Mouse (Mus musculus): ENCODE measurements around the gene Nmnat1. TPM values are rescaled to one million over a fixed set of nuclear protein-coding genes. Genes with fewer than 3 reads are reported as not detected.
"Not testable (repeated sequence)": the region's sequence is repeated elsewhere in the genome, so short reads cannot be mapped to it uniquely, and the experiment has no call there.

Gene Nmnat1
- polyA plus RNA-seq, 1 experiment, result 20.2 TPM

- Histone ChIP-seq H3K27ac (replicated peaks; ENCODE audit: low read depth, low read length) (no peak overlapping the region; the same call in 1 of the 2 replicates), H3K4me3 (ENCODE audit: insufficient read depth, low read depth, low read length) (no peak overlapping the region), H3K4me1 (ENCODE audit: control insufficient read depth, insufficient read depth, insufficient read length, low read length) (peaks cover 28% of the 10 kb centered on the region)
Measured at GRCm38 (mm10) chr4:149462305-149462971, 22.6 kb downstream of the Nmnat1 start.

- peak overlapping the region; percentile 27; the same call in 1 of the 2 replicates for H3K27ac ChIP-seq (replicated peaks; ENCODE audit: low read depth, low read length)
- peaks cover 30% of the 10 kb centered on the region for H3K4me1 ChIP-seq (ENCODE audit: control insufficient read depth, insufficient read depth, insufficient read length, low read length)
- H3K4me3 ChIP-seq (ENCODE audit: insufficient read depth, low read depth, low read length), result no peak overlapping the region
Measured at GRCm38 (mm10) chr4:149461579-149462304, 23.3 kb downstream of the Nmnat1 start.

DNA sequence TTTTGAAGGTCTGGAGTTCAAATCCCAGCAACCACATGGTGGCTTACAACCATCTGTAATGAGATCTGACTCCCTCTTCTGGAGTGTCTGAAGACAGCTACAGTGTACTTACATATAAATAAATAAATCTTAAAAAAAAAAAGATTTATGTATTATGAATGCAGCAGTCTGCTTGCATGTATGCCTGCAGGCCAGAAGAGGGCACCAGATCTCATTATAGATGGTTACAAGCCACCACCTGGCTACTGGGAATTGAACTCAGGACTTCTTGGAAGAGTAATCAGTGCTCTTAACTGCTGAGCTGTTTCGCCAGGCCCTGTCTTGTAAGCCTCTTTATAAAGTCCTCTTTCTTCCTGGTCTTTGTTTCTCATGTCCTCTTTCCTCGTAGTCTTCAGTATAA is 24.5 kb downstream of the Nmnat1 start:
- H3K27ac ChIP-seq (replicated peaks; ENCODE audit: low read depth, low read length); H3K4me3 ChIP-seq (ENCODE audit: insufficient read depth, low read depth, low read length): not testable (repeated sequence)
- peaks cover 37% of the 10 kb centered on the region for H3K4me1 ChIP-seq (ENCODE audit: control insufficient read depth, insufficient read depth, insufficient read length, low read length)

DNA sequence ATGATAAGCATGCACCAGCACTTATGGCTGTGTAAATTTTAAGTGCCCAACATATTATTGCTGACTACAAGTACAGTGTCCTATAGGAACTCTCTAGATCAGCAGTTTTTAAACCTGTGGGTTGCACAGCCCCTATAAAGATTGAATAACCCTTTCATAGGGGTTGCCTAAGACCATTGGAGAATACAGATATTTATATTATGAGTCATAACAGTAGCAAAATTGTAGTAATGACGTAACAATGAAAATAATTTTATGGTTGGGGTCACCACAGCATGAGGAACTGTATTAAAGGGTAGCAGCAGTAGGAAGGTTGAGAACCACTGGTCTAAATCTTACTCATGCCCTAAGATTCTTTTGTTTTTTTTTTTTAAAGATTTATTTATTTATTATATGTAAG is 25.6 kb downstream of the Nmnat1 start:
- Histone ChIP-seq H3K4me1 (ENCODE audit: control insufficient read depth, insufficient read depth, insufficient read length, low read length) (peaks cover 38% of the 10 kb centered on the region), H3K4me3 (ENCODE audit: insufficient read depth, low read depth, low read length) (no peak overlapping the region), H3K27ac (replicated peaks; ENCODE audit: low read depth, low read length) (no peak overlapping the region)

GRCm38 (mm10) chr4:149458526-149458925 is 26.5 kb downstream of the Nmnat1 start:
- H3K27ac ChIP-seq (replicated peaks; ENCODE audit: low read depth, low read length), result peak overlapping the region; percentile 99
- H3K4me3 ChIP-seq (ENCODE audit: insufficient read depth, low read depth, low read length), result no peak overlapping the region
- H3K4me1 ChIP-seq (ENCODE audit: control insufficient read depth, insufficient read depth, insufficient read length, low read length), result peaks cover 37% of the 10 kb centered on the region

GRCm38 (mm10) chr4:149457831-149458430 is 27.1 kb downstream of the Nmnat1 start:
- Histone ChIP-seq H3K4me3 (ENCODE audit: insufficient read depth, low read depth, low read length) (peak overlapping the region; percentile 30), H3K4me1 (ENCODE audit: control insufficient read depth, insufficient read depth, insufficient read length, low read length) (peaks cover 36% of the 10 kb centered on the region), H3K27ac (replicated peaks; ENCODE audit: low read depth, low read length) (peak overlapping the region; percentile 99)

DNA sequence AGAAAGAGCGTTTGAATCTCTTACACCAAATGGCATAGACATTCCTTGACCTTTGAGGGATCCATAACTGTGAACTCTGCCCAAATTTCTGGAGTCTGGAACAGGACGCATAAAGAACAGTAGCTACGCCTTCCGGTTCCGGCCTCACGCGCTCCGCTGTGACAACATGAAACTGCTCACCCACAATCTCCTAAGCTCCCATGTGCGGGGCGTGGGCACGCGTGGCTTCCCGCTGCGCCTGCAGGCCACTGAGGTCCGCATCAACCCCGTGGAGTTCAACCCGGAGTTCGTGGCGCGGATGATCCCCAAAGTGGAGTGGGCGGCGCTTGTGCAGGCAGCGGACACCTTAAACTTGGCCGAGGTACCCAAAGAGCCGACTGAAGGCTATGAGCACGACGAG is 27.8 kb downstream of the Nmnat1 start:
- Histone ChIP-seq H3K27ac (replicated peaks; ENCODE audit: low read depth, low read length) (peak overlapping the region; percentile 98), H3K4me3 (ENCODE audit: insufficient read depth, low read depth, low read length) (peak overlapping the region; percentile 34), H3K4me1 (ENCODE audit: control insufficient read depth, insufficient read depth, insufficient read length, low read length) (peaks cover 30% of the 10 kb centered on the region)

DNA sequence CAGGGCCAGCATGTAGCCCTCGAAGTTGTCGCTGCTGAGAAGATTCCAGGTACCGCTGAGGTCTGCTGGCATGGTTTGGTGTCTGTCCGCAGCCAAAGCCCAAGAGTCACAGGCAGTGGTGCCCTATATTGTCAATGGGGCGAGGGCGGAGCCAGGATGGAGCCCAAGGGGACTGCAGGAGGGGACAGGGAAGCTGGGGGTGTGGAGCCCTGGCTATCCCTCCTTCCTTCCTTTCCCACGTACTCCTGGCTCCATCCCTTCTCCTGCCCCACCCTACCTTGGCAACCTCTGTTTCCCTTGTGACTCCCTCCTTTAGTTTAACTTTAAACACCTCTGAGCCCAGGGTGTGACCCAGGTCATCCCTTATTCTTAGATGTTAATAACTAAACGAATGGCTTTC is 30.1 kb downstream of the Nmnat1 start, which contains the start of gene Rbp7:
Gene Rbp7 (minus strand): TSS at position 100 of the 400 bp plus-strand sequence.
- Histone ChIP-seq H3K27ac (replicated peaks; ENCODE audit: low read depth, low read length) (peak within 1 kb of the TSS; percentile 82), H3K4me3 (ENCODE audit: insufficient read depth, low read depth, low read length) (peak within 1 kb of the TSS; percentile 49), H3K4me1 (ENCODE audit: control insufficient read depth, insufficient read depth, insufficient read length, low read length) (peaks cover 24% of the 10 kb centered on the region)

DNA sequence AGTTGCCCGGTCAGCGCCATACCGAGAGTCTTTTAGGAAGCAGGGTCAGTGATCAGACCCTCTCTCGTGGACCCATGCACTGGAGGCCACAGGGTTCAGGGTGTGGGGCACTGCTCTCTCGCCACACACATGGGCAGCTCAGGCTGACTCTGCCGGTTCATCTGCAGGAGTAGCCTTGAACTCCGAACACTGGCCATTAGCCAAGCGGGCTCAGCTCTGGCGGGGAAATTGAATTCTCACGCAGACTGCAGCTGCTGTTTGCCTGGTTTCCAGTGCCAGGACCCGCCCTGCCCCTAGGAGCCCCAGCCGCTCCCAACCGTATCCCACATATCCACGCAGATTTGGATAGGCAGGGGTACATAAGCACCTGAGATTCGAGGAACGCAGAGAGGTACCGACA is 30.7 kb downstream of the Nmnat1 start:
- peaks cover 24% of the 10 kb centered on the region for H3K4me1 ChIP-seq (ENCODE audit: control insufficient read depth, insufficient read depth, insufficient read length, low read length)
- peak overlapping the region; percentile 49 for H3K4me3 ChIP-seq (ENCODE audit: insufficient read depth, low read depth, low read length)
- H3K27ac ChIP-seq (replicated peaks; ENCODE audit: low read depth, low read length), result peak overlapping the region; percentile 82

DNA sequence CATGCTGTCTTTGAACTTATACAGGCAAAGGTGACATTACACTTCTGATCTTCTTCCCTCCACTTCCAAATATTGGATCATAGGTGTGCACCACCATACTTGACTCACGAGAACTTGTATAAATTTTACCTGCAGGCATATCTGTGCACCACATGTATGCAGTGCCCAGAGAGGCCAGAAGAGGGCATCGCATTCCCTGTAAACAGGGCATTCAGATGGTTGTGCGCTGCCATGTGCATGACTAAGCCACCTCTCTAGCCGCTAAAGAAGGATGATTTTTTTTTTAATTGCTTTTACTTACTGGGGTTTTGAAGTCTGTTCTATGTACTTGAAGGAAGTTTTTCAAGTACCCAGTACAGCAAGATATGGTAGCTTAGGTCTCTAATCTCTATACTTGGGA is 31.3 kb downstream of the Nmnat1 start:
- no peak overlapping the region for H3K27ac ChIP-seq (replicated peaks; ENCODE audit: low read depth, low read length)
- peak overlapping the region; percentile 49 for H3K4me3 ChIP-seq (ENCODE audit: insufficient read depth, low read depth, low read length)
- peaks cover 19% of the 10 kb centered on the region for H3K4me1 ChIP-seq (ENCODE audit: control insufficient read depth, insufficient read depth, insufficient read length, low read length)

- no peak overlapping the region for H3K27ac ChIP-seq (replicated peaks; ENCODE audit: low read depth, low read length)
- H3K4me3 ChIP-seq (ENCODE audit: insufficient read depth, low read depth, low read length), result no peak overlapping the region
- peaks cover 4% of the 10 kb centered on the region for H3K4me1 ChIP-seq (ENCODE audit: control insufficient read depth, insufficient read depth, insufficient read length, low read length)
Measured at GRCm38 (mm10) chr4:149450636-149451035, 34.4 kb downstream of the Nmnat1 start.

- 0 out of 2 replicates have a peak overlapping the region, but pooled peaks have one; percentile 8 for H3K27ac ChIP-seq (replicated peaks; ENCODE audit: low read depth, low read length)
- no peak overlapping the region for H3K4me3 ChIP-seq (ENCODE audit: insufficient read depth, low read depth, low read length)
- H3K4me1 ChIP-seq (ENCODE audit: control insufficient read depth, insufficient read depth, insufficient read length, low read length), result peaks cover 4% of the 10 kb centered on the region
Measured at GRCm38 (mm10) chr4:149446309-149446708, 38.7 kb downstream of the Nmnat1 start.

DNA sequence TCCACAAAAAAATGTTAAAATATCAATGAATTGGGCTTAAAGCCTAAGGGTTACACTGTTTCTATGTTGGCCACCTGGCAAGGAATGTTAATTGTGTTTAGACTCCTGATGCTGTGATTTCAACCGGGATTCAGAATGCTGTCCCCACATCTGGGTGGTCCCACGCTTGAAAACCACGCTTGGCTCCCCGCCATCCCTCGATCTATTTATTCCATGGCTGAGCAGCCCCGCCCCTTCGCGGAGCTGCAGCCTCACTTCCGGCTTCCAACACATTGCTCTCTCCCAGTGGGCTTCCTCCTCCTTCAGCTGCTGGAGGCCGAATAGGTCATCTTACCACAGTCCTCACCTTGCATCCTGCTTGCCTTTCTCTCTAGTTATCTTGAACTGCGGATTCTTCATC is 39.1 kb downstream of the Nmnat1 start:
- no peak overlapping the region for H3K4me3 ChIP-seq (ENCODE audit: insufficient read depth, low read depth, low read length)
- H3K4me1 ChIP-seq (ENCODE audit: control insufficient read depth, insufficient read depth, insufficient read length, low read length), result peaks cover 4% of the 10 kb centered on the region
- H3K27ac ChIP-seq (replicated peaks; ENCODE audit: low read depth, low read length), result 0 out of 2 replicates have a peak overlapping the region, but pooled peaks have one; percentile 8

- Histone ChIP-seq H3K4me1 (ENCODE audit: control insufficient read depth, insufficient read depth, insufficient read length, low read length) (peaks cover 2% of the 10 kb centered on the region; the same call in 1 of the 2 replicates), H3K27ac (replicated peaks; ENCODE audit: low read depth, low read length) (peak overlapping the region; percentile 51), H3K4me3 (ENCODE audit: insufficient read depth, low read depth, low read length) (peak overlapping the region; percentile 41)
Measured at GRCm38 (mm10) chr4:149444964-149445701, 39.9 kb downstream of the Nmnat1 start.

DNA sequence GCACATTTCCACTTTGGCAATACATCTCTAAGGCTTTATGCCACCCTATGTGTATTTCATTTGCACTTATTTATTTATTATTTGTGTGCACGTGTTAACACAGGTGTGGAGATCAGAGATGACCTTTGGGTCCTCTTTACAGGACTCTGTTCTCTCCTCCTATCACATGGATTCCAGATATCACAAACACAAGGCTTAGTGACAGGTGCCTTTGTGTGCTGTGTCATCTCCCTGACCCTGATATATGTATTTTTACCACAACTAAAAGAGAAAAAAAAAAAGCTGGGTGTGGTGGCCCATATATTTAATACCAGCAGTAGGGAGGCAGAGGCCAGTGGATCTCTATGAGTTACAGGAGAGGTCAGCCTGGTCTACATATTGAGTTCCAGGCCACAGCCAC is 40.5 kb downstream of the Nmnat1 start:
- H3K4me1 ChIP-seq (ENCODE audit: control insufficient read depth, insufficient read depth, insufficient read length, low read length), result peaks cover 2% of the 10 kb centered on the region; the same call in 1 of the 2 replicates
- no peak overlapping the region for H3K4me3 ChIP-seq (ENCODE audit: insufficient read depth, low read depth, low read length)
- H3K27ac ChIP-seq (replicated peaks; ENCODE audit: low read depth, low read length), result no peak overlapping the region
